Mouse (Mus musculus) limb, embryonic 14.5 days (tissue): ENCODE data around the gene Rab25. TPM values are rescaled to one million over a fixed set of nuclear protein-coding genes. Genes with fewer than 3 reads are reported as not detected.

Experiments
- ATAC-seq: fragments of 200-750 bp; cut with Nextera tagmentation; 2 replicates; pipeline ENCODE4 v1.8.0; 2017; ENCODE audit warnings: low read depth, moderate number of reproducible peaks, moderate TSS enrichment; ENCODE audit not compliant: low FRiP score
- DNase-seq: peaks from one replicate; pipeline ENCODE4 v3.0.0-alpha.2; 2015; ENCODE audit warnings: low spot score
- H3K27ac ChIP-seq: fragments of 300-500 bp; sonication (generic); replicated peaks from 2 replicates; pipeline ENCODE4 v1.5.1; 2014; ENCODE audit warnings: low read depth, mild to moderate bottlenecking, low read length, moderate library complexity, mixed read lengths
- H3K27me3 ChIP-seq: fragments of 300-500 bp; sonication (generic); 2 replicates; pipeline ENCODE4 v1.6.1; 2014; ENCODE audit warnings: low read length, mixed read lengths; ENCODE audit not compliant: control insufficient read depth, insufficient read depth
- H3K36me3 ChIP-seq: fragments of 300-500 bp; sonication (generic); 2 replicates; pipeline ENCODE4 v1.6.1; 2014; ENCODE audit warnings: mild to moderate bottlenecking, low read length, moderate library complexity, mixed read lengths; ENCODE audit not compliant: control insufficient read depth, insufficient read depth
- H3K4me1 ChIP-seq: fragments of 300-500 bp; sonication (generic); 2 replicates; pipeline ENCODE4 v1.6.1; 2014; ENCODE audit warnings: antibody characterized with exemption, low read length, mixed read lengths; ENCODE audit not compliant: control insufficient read depth, insufficient read depth
- H3K4me2 ChIP-seq: fragments of 300-500 bp; sonication (generic); replicated peaks from 2 replicates; pipeline ENCODE4 v1.6.1; 2014; ENCODE audit warnings: low read depth, mild to moderate bottlenecking, low read length, moderate library complexity; ENCODE audit not compliant: severe bottlenecking
- H3K4me3 ChIP-seq: fragments of 300-500 bp; sonication (generic); replicated peaks from 2 replicates; pipeline ENCODE4 v1.5.1; 2014; ENCODE audit warnings: low read length
- H3K9ac ChIP-seq: fragments of 300-500 bp; sonication (generic); 2 replicates; pipeline ENCODE4 v1.6.1; 2014; ENCODE audit warnings: mild to moderate bottlenecking, low read depth, low read length, moderate library complexity; ENCODE audit not compliant: severe bottlenecking
- H3K9me3 ChIP-seq: fragments of 300-500 bp; sonication (generic); 2 replicates; pipeline ENCODE4 v1.6.1; 2016; ENCODE audit warnings: low read length; ENCODE audit not compliant: control insufficient read depth
- POLR2A ChIP-seq: fragments of 200-500 bp; IDR thresholded peaks from 2 replicates; pipeline ENCODE4 v1.8.0; 2012; ENCODE audit warnings: inconsistent platforms, mild to moderate bottlenecking, moderate library complexity, borderline replicate concordance; ENCODE audit not compliant: insufficient read depth, insufficient read length; ENCODE audit errors: extremely low read depth
- WGBS: fragments of 180-500 bp; shearing (Covaris S2); extraction: QIAGEN DNeasy Blood & Tissue Kit; methylation state at CpG from one replicate; pipeline ENCODE4 v1.1.7; 2014; 5-methylcytosine and 5-hydroxymethylcytosine counted together
- polyA plus RNA-seq, 2 experiments: library from polyadenylated mRNA; depleted of rRNA in 1 of 2; stranded (reverse) in 1 of 2; unstranded in 1 of 2; fragments of >200 nt; fragmentation: Nextera tagmentation in 1 of 2; extraction: Ambion mirVana in 1 of 2; gene quantifications; 2 replicates each; pipeline versions ENCODE4 v1.2.1 to v1.2.3; 2012 to 2014

The Rab25 gene
- polyA plus RNA-seq, 2 experiments = 35.0 to 70.4 TPM

GRCm38 (mm10) chr3:88566536-88567061, 18.5 kb upstream of the Rab25 start:
- WGBS = 85% methylated on average over 4 of the region's 4 CpGs
- ATAC-seq (no peak), DNase-seq (no peak)
- Histone ChIP-seq H3K9me3 (no peaks in the 10 kb centered on the region), H3K4me2 (no peak overlapping the region), H3K9ac (no peak overlapping the region), H3K36me3 (peaks cover 87% of the 10 kb centered on the region), H3K4me3 (no peak overlapping the region), H3K27ac (no peak overlapping the region), H3K4me1 (no peaks in the 10 kb centered on the region), H3K27me3 (no peaks in the 10 kb centered on the region)
- TF ChIP-seq POLR2A = no peak

DNA sequence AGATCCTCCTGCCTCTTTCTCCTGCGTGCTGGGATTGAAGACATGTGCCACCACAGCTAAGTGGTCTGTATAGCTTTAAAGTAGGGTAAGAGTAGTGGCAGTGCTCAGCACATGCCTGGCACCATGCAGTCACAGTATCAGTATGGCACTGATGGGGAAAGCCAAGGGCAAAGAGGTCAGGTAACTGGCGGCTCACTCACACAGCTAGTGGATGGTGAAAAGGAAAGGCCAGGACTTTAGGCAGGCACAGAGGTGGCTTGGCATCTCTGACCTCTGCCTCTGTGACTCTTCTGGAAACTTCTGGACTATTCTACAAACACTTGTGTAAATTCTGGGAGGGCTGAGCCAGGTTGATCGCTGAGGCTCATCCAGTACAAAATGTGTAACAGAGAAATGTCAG, 18.0 kb upstream of the Rab25 start:
- ATAC-seq = no peak
- 93% methylated on average over 3 of the region's 3 CpGs for whole genome bisulfite sequencing

GRCm38 (mm10) chr3:88563966-88564365, 15.9 kb upstream of the Rab25 start:
- H3K4me2 ChIP-seq = no peak overlapping the region
- H3K27me3 ChIP-seq = no peaks in the 10 kb centered on the region
- H3K9me3 ChIP-seq = no peaks in the 10 kb centered on the region
- H3K4me1 ChIP-seq = no peaks in the 10 kb centered on the region
- no peak overlapping the region for H3K9ac ChIP-seq
- ATAC-seq = no peak
- WGBS = 88% methylated on average over 7 of the region's 7 CpGs
- DNase-seq = no peak
- H3K36me3 ChIP-seq = peaks cover 99% of the 10 kb centered on the region
- no peak for TF ChIP-seq POLR2A
- no peak overlapping the region for H3K4me3 ChIP-seq
- no peak overlapping the region for H3K27ac ChIP-seq

More for the DNA sequence above, 18.0 kb upstream of the Rab25 start:
- no peak for DNase-seq
- Histone ChIP-seq H3K36me3 (peaks cover 92% of the 10 kb centered on the region), H3K9me3 (no peaks in the 10 kb centered on the region), H3K4me2 (no peak overlapping the region), H3K4me1 (no peaks in the 10 kb centered on the region), H3K27ac (no peak overlapping the region), H3K4me3 (no peak overlapping the region), H3K27me3 (no peaks in the 10 kb centered on the region), H3K9ac (no peak overlapping the region)
- TF ChIP-seq POLR2A = no peak

DNA sequence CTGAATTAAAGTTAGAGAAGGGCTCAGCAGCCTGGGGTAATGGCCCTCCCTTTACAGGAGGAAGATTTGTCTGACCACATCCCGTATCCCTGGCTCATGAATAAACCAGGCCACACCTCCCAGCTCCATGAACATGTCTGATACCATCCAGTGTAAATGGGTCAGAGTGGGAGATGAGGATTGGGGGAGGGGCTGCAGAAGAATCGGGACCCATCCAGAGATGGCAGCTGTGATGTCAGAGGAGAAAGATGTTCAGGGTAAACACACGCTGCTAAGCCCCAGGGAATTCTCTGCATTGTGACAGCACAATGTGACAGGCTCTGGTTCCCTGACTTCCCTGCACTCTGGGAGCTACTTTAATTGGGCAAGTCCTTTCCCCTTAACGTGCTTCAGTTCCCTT, 15.3 kb upstream of the Rab25 start:
- Histone ChIP-seq H3K4me2 (no peak overlapping the region), H3K4me1 (no peaks in the 10 kb centered on the region), H3K27ac (no peak overlapping the region), H3K9me3 (no peaks in the 10 kb centered on the region), H3K9ac (no peak overlapping the region), H3K4me3 (no peak overlapping the region), H3K27me3 (no peaks in the 10 kb centered on the region), H3K36me3 (peaks cover 99% of the 10 kb centered on the region)
- WGBS = 70% methylated on average over 4 of the region's 4 CpGs
- no peak for DNase-seq
- no peak for ATAC-seq
- no peak for TF ChIP-seq POLR2A

DNA sequence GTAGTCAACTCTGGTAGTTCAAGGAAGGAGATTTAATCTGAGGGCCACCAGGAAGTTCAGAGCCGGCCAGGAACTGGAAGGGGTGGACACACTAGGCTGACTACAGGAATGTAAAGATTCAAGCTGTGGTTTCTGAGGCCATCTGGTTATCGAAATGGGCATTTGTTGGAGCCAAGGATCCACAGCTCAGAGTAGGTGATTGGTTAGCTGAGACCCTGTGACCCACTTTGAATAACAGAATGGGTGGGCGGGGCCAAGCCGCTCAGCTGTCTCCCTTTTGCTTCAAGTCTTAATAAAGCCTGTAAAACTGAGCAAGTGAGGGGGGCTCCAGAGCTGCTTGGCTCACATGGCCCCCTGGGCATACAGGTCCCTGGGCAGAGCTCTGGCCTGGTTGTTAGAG, 13.9 kb upstream of the Rab25 start:
- Histone ChIP-seq H3K4me1 (no peaks in the 10 kb centered on the region), H3K4me2 (no peak overlapping the region), H3K9me3 (no peaks in the 10 kb centered on the region), H3K4me3 (no peak overlapping the region), H3K27me3 (no peaks in the 10 kb centered on the region), H3K27ac (no peak overlapping the region), H3K36me3 (peaks cover 98% of the 10 kb centered on the region), H3K9ac (no peak overlapping the region)
- TF ChIP-seq POLR2A = no peak
- WGBS = 71% methylated on average over 4 of the region's 4 CpGs
- ATAC-seq (no peak), DNase-seq (no peak)

GRCm38 (mm10) chr3:88559596-88559995, 11.5 kb upstream of the Rab25 start:
- TF ChIP-seq POLR2A = no peak

More at GRCm38 (mm10) chr3:88559596-88559995, 11.5 kb upstream of the Rab25 start:
- Histone ChIP-seq H3K9ac (no peak overlapping the region), H3K4me1 (peaks cover 1% of the 10 kb centered on the region; the same call in 1 of the 2 replicates), H3K4me2 (no peak overlapping the region), H3K27ac (no peak overlapping the region), H3K4me3 (no peak overlapping the region), H3K9me3 (no peaks in the 10 kb centered on the region), H3K27me3 (no peaks in the 10 kb centered on the region), H3K36me3 (peaks cover 90% of the 10 kb centered on the region)
- ATAC-seq = no peak
- no peak for DNase-seq
- WGBS = 93% methylated on average over 9 of the region's 9 CpGs
